Mouse (Mus musculus) gastrocnemius, adult 2 months (tissue): ENCODE measurements at regions not wholly inside any gene's neighbourhood (a gene's known extent, or its start where the extent isn't known, plus 50 kb on each side); places are given as distances from the start of the nearest gene placed in this dataset.

Experiments used
- DNase-seq: peaks from one replicate; pipeline ENCODE4 v3.0.0; 2022
- H3K27ac ChIP-seq: fragments of 200-600 bp; 2 replicates; pipeline ENCODE4 v1.8.1; 2022; ENCODE audit warnings: mild to moderate bottlenecking
- H3K4me3 ChIP-seq: fragments of 200-600 bp; 2 replicates; pipeline ENCODE4 v1.8.1; 2022; ENCODE audit warnings: mild to moderate bottlenecking, moderate library complexity
- CTCF ChIP-seq: fragments of 200-600 bp; IDR thresholded peaks from 2 replicates; pipeline ENCODE4 v1.8.1; 2022; ENCODE audit warnings: antibody characterized with exemption, mild to moderate bottlenecking, moderate library complexity
- intact Hi-C: fragments of 180-260 bp; cut with DNase I; formaldehyde crosslinking; loops from one replicate; pipeline ENCODE4 v1.15.1; 2025

DNA sequence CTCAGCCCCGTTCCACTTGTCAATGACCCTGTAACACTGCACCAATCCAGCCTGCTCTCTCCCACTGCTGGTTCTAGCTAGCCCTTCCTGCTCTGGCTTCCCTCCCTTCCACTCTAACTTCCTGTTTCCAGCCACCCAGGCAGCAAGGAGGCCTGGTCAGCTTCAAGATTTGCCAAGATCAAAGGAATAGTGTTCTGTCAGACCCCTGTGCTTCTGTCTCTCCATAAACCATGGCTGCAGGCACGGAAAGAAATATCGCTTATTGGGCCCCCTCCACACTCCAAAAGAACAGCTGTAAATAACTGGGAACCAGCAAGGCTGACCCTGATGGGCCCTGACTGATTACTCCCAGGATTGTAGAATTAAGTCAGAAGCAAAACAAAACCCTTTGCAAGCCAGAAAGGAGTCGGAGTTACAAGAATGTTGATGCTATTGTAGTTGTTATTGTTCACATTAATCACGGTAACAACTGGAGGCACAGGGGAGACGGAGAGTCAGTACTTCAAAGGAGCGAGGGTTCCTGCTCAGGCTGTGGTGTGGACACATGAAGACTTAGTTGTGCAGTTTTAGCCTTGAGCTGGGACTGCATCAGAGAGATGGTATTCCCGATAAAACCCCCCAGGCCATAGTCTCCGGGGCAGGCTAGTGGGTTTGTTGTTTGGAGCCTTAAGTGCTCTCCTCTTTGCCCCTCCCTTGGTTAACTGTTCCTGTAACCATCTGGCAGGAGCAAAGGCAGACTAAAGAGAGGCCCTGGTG lies 49.8 kb upstream of the Thy1 start:
- Histone ChIP-seq H3K4me3 (no peak overlapping the region), H3K27ac (peak overlapping the region; percentile 67)
- intact Hi-C loops: no loop called here
- no peak for DNase-seq
- TF ChIP-seq CTCF: no peak
